Mouse (Mus musculus) lung, embryonic 16.5 days (tissue): ENCODE measurements around the gene Prkcb. TPM values are rescaled to one million over a fixed set of nuclear protein-coding genes. Genes with fewer than 3 reads are reported as not detected.

ENCODE experiments used
- ATAC-seq: fragments of 200-750 bp; cut with Nextera tagmentation; 2 replicates; pipeline ENCODE4 v1.8.0; 2017; ENCODE audit warnings: low read depth, mild to moderate bottlenecking, moderate library complexity
- H3K27ac ChIP-seq: fragments of 300-500 bp; sonication (generic); 2 replicates; pipeline ENCODE4 v1.5.1; 2014; ENCODE audit warnings: mild to moderate bottlenecking, control low read depth, low read length
- H3K27me3 ChIP-seq: fragments of 300-500 bp; sonication (generic); 2 replicates; pipeline ENCODE4 v1.6.1; 2014; ENCODE audit warnings: low read depth, low read length, mixed read lengths; ENCODE audit not compliant: control insufficient read depth, insufficient read depth
- H3K36me3 ChIP-seq: fragments of 300-500 bp; sonication (generic); 2 replicates; pipeline ENCODE4 v1.6.1; 2014; ENCODE audit warnings: low read length; ENCODE audit not compliant: control insufficient read depth, insufficient read depth
- H3K4me1 ChIP-seq: fragments of 300-500 bp; sonication (generic); replicated peaks from 2 replicates; pipeline ENCODE4 v1.6.1; 2014; ENCODE audit warnings: low read length, mixed read lengths; ENCODE audit not compliant: control insufficient read depth, insufficient read depth
- H3K4me2 ChIP-seq: fragments of 300-500 bp; sonication (generic); 2 replicates; pipeline ENCODE4 v1.6.1; 2014; ENCODE audit warnings: low read depth, low read length, control low read depth
- H3K4me3 ChIP-seq: fragments of 300-500 bp; sonication (generic); 2 replicates; pipeline ENCODE4 v1.5.1; 2014; ENCODE audit warnings: mild to moderate bottlenecking, low read length, control low read depth
- H3K9ac ChIP-seq: fragments of 300-500 bp; sonication (generic); 2 replicates; pipeline ENCODE4 v1.6.1; 2014; ENCODE audit warnings: low read length, control low read depth
- H3K9me3 ChIP-seq: fragments of 300-500 bp; sonication (generic); 2 replicates; pipeline ENCODE4 v1.6.1; 2016; ENCODE audit warnings: low read length; ENCODE audit not compliant: control insufficient read depth
- WGBS: fragments of 180-500 bp; shearing (Covaris S2); extraction: QIAGEN DNeasy Blood & Tissue Kit; methylation state at CpG from one replicate; pipeline ENCODE4 v1.1.7; 2014; 5-methylcytosine and 5-hydroxymethylcytosine counted together
- polyA plus RNA-seq: library from polyadenylated mRNA; unstranded; fragments of >200 nt; fragmentation: Nextera tagmentation; extraction: Ambion mirVana; gene quantifications from 2 replicates; pipeline ENCODE4 v1.2.1, GENCODE M21; 2015

The Prkcb gene
- polyA plus RNA-seq, 1 experiment from 2014 or later: 4.1 TPM

DNA sequence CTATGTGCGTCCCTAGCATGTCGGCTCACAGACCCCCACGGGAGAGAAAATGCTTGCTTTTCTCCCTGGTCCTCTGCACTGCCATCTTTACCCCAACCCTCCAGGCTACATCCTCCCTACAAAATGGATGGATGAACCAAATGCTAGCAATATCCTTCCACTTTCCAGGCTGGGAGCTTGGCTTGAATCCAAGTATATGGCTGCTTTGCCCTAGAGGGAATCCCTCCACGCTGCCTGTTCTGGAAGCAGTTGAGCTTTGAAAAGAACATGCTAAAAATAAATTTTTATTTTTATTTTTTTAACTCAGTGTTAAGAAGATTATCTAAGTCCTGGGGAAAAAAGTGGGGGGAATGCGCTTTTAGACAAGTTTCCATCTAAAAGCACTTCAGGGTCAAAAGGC, 339.5 kb downstream of the Prkcb start:
- Histone ChIP-seq H3K4me3 (no peak overlapping the region), H3K27ac (no peak overlapping the region), H3K9me3 (no peaks in the 10 kb centered on the region), H3K4me1 (peaks cover 9% of the 10 kb centered on the region; the same call in 1 of the 2 replicates), H3K9ac (no peak overlapping the region), H3K27me3 (no peaks in the 10 kb centered on the region), H3K4me2 (no peak overlapping the region), H3K36me3 (no peaks in the 10 kb centered on the region)
- WGBS: 75% methylated on average over 5 of the region's 5 CpGs
- no peak for ATAC-seq

DNA sequence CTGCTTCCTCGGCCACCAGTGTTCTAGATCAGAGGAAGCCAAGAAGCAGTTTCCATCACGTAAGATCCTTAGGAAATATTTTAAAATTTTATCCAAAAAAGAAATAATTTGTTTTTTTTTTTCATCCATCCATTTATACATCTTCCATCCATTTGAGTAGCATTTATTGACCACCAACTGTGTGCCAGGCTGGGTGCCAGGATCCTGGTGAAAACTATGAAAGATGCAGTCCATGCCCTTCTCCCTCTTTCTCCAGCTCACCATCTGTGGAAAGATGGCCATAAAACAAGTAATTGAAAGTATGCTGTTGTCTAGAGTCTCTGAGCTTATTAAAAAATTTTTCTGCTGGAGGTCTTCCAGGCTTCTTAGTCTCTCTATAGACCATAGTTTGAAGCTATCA, 341.8 kb downstream of the Prkcb start:
- no peak overlapping the region for H3K9ac ChIP-seq
- no peak overlapping the region for H3K4me3 ChIP-seq
- 85% methylated on average over 2 of the region's 2 CpGs for WGBS
- no peak for ATAC-seq
- H3K36me3 ChIP-seq: no peaks in the 10 kb centered on the region
- no peak overlapping the region for H3K4me2 ChIP-seq
- H3K27me3 ChIP-seq: no peaks in the 10 kb centered on the region
- H3K4me1 ChIP-seq: peaks cover 9% of the 10 kb centered on the region; the same call in 1 of the 2 replicates
- H3K27ac ChIP-seq: no peak overlapping the region
- no peaks in the 10 kb centered on the region for H3K9me3 ChIP-seq

DNA sequence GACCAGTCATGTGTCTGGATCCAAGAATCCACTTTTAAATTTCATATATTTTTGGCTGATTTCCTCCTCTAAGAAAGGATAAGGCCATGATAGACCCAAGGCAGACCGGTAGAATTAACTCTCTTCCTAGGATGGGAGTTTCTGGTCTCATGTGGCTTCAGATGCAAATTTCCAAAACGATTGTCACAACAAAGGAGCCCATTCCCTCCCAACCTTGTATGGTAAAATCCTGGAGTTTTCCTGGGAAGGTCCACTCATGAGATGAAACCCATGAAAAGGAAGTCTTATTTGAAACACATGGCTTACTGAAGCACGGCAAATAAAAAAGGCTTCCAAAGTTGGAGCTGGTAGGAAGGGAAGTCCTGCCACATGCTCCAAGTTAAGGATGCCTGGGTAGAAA, 342.6 kb downstream of the Prkcb start:
- ATAC-seq: no peak
- H3K9ac ChIP-seq: no peak overlapping the region
- H3K4me2 ChIP-seq: no peak overlapping the region
- no peaks in the 10 kb centered on the region for H3K9me3 ChIP-seq
- H3K27me3 ChIP-seq: no peaks in the 10 kb centered on the region
- H3K36me3 ChIP-seq: no peaks in the 10 kb centered on the region
- no peak overlapping the region for H3K27ac ChIP-seq
- 76% methylated on average over 3 of the region's 3 CpGs for WGBS
- H3K4me1 ChIP-seq: peaks cover 9% of the 10 kb centered on the region; the same call in 1 of the 2 replicates
- no peak overlapping the region for H3K4me3 ChIP-seq

DNA sequence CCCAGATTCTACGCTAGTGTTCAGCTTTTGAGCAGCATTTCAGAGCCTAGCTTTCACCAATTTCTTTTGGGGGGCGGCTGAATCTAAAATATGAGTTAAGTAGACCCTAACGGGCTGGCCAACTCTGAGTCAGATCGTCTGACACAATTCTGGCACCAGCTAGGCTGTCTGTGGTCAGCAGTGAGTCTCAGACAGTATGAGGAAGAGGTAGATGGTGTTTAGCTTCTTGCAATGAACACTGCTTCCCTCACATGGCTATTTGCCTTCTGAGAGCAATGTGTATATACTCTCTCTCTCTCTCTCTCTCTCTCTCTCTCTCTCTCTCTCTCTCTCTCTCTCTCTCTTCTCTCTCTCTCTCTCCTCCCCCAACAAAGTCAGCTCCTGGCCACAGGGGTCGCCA, 344.4 kb downstream of the Prkcb start:
- H3K4me2 ChIP-seq: no peak overlapping the region
- no peak overlapping the region for H3K4me3 ChIP-seq
- no peaks in the 10 kb centered on the region for H3K36me3 ChIP-seq
- H3K4me1 ChIP-seq: peaks cover 8% of the 10 kb centered on the region; the same call in 1 of the 2 replicates
- ATAC-seq: peak; percentile 53; the same call in 1 of the 2 replicates
- no peak overlapping the region for H3K9ac ChIP-seq
- 51% methylated on average over 5 of the region's 5 CpGs for WGBS
- H3K27me3 ChIP-seq: no peaks in the 10 kb centered on the region
- H3K9me3 ChIP-seq: no peaks in the 10 kb centered on the region
- peak overlapping the region; percentile 45 for H3K27ac ChIP-seq

DNA sequence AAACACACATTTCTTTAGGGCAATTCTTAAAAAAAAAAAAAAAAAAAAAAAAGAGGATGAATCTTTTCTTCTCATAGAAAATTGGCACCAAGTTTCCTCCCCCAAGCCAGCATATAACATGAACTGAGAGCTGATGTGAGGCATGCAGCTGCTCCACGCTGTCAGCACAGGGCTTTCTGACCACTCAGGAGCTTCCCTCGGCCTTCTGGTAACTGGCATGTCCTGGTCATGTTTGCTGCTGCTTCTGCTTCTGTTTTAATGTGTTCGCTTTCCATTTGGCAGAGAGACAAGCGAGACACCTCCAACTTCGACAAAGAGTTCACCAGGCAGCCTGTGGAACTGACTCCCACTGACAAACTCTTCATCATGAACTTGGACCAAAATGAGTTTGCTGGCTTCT, 344.9 kb downstream of the Prkcb start:
- Histone ChIP-seq H3K27me3 (no peaks in the 10 kb centered on the region), H3K27ac (no peak overlapping the region), H3K4me3 (no peak overlapping the region), H3K4me2 (no peak overlapping the region), H3K36me3 (no peaks in the 10 kb centered on the region), H3K4me1 (peaks cover 7% of the 10 kb centered on the region; the same call in 1 of the 2 replicates), H3K9ac (no peak overlapping the region), H3K9me3 (no peaks in the 10 kb centered on the region)
- peak; percentile 88 for ATAC-seq
- WGBS: 52% methylated on average over 5 of the region's 5 CpGs

DNA sequence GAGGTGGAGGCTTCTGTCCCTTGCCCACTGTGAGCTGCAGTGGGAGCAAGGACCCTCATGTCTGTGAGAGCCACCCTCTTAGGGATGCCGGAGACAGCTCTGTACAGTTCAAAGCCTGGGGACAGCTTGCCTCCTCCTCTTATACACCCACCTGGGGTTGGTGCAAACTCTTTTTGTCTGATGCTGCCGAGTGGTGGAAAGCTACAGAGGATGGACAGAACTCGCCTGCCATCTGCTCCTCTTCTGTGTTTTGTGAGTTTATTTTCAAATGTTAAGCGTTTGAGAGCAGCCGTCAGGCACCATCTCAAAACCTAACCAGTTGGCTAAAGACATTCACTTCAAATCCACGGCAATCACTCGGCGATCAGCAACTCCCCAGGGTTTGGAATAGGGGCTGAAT, 355.1 kb downstream of the Prkcb start:
- Histone ChIP-seq H3K4me3 (no peak overlapping the region), H3K27ac (no peak overlapping the region), H3K4me2 (no peak overlapping the region), H3K36me3 (no peaks in the 10 kb centered on the region), H3K9ac (no peak overlapping the region), H3K9me3 (no peaks in the 10 kb centered on the region), H3K4me1 (no peaks in the 10 kb centered on the region), H3K27me3 (no peaks in the 10 kb centered on the region)
- WGBS: 82% methylated on average over 8 of the region's 8 CpGs
- ATAC-seq: no peak

DNA sequence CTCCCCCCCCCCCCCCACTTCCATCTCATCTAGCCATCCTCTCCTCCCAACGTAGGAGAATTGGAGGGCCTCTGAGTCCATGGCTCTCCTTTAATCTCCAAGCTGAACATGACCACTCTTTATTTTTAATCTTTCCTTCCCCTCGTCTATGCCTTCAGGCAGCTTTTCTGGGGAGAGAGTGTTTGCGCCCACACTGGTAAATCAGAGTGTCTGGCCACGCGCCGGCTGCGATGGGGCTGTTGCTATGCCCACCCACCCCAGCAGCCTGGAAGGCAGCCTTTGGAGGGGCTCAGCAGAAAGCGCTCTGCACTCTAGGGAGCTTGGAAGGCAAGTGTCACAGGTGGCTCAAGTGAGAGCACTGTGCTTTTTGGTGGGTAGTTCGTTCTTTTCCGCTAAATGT, 360.8 kb downstream of the Prkcb start:
- Histone ChIP-seq H3K4me2 (no peak overlapping the region), H3K36me3 (no peaks in the 10 kb centered on the region), H3K4me3 (no peak overlapping the region), H3K4me1 (no peaks in the 10 kb centered on the region), H3K27ac (no peak overlapping the region), H3K27me3 (no peaks in the 10 kb centered on the region), H3K9ac (no peak overlapping the region), H3K9me3 (no peaks in the 10 kb centered on the region)
- 78% methylated on average over 10 of the region's 10 CpGs for WGBS
- no peak for ATAC-seq

DNA sequence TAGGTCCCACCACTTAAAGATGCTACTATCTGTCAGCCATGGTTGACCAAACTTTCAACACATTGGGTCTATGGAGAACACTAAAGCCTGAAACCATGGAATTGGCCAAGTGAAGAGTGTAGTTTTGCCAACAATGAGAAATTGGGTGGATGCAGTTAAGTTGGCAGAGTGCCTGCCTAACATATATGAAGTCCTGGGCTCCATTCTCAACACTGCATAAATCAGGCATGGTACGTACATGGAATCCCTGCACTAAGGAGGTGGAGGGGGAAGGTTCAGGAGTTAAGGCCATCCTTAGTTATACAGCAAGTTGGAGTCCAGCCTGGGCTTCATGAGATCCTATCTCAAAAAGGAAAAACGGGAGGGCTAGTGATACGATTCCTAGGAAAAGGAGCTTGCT, 364.0 kb downstream of the Prkcb start:
- H3K36me3 ChIP-seq: no peaks in the 10 kb centered on the region
- WGBS: 47% methylated on average over 3 of the region's 3 CpGs
- no peak for ATAC-seq

DNA sequence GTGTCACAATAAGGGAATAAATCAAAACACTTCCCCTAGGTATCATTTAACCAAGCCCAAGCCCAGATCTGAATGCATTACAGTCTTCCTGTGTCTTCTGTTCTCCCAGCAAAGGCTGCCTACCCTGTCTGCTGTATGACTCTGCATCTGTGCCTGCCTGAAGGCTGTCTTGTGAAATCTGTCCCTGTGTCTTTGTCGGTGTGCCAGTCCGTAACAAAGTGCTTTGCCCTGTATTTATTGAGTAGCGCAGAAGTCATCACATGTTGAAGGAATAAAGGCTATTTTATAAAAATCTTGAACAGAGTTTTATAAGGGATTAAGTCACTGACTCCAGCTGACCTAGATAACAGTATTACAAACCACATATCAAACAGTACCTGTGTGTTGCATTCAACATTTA, 368.1 kb downstream of the Prkcb start:
- no peak for ATAC-seq
- 89% methylated on average over 3 of the region's 3 CpGs for WGBS
- Histone ChIP-seq H3K4me1 (no peaks in the 10 kb centered on the region), H3K4me2 (no peak overlapping the region), H3K36me3 (no peaks in the 10 kb centered on the region), H3K9me3 (no peaks in the 10 kb centered on the region), H3K27ac (no peak overlapping the region), H3K4me3 (no peak overlapping the region), H3K27me3 (no peaks in the 10 kb centered on the region), H3K9ac (no peak overlapping the region)

More for the DNA sequence above, 364.0 kb downstream of the Prkcb start:
- Histone ChIP-seq H3K27ac (no peak overlapping the region), H3K9me3 (no peaks in the 10 kb centered on the region), H3K4me1 (no peaks in the 10 kb centered on the region), H3K4me2 (no peak overlapping the region), H3K9ac (no peak overlapping the region), H3K4me3 (no peak overlapping the region), H3K27me3 (no peaks in the 10 kb centered on the region)
